Mouse (Mus musculus) cerebellum, adult 2 months (tissue): ENCODE measurements around the gene Tcl1b4.

Source experiments
- CTCF ChIP-seq: fragments of 200-500 bp; IDR thresholded peaks from 2 replicates; pipeline ENCODE4 v1.5.1; 2011; ENCODE audit warnings: low read depth, mild to moderate bottlenecking, control low read depth, low read length, moderate library complexity, borderline replicate concordance; ENCODE audit not compliant: insufficient read depth
- POLR2A ChIP-seq: fragments of 200-500 bp; IDR thresholded peaks from 2 replicates; pipeline ENCODE4 v1.6.1; 2011; ENCODE audit warnings: low read length, control low read depth, borderline replicate concordance; ENCODE audit not compliant: insufficient read depth

DNA sequence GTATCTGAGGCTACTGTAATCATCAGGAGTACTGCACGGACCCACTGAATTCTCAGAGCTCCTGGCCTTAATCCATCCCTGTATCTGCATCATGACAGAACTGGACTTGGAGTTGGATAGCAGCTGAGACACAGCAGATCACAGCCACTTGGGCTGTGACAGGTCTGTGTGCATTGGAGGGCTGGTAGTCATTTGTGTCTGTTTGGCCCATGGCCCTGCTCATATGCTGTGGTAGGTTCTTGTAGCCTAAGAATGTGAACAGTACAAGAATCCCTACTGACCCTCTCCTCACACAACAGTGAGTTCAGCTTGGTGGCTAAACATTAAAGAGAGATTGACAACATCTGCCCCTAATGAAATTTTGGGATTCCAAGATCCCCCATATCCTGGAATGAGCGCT lies 28.4 kb upstream of the Tcl1b4 start:
- TF ChIP-seq CTCF (no peak), POLR2A (no peak)
